Mouse (Mus musculus) embryonic facial prominence, embryonic 12.5 days (tissue): ENCODE results near the gene Tgm5. TPM values are rescaled to one million over a fixed set of nuclear protein-coding genes. Genes with fewer than 3 reads are reported as not detected.

Experiments used
- ATAC-seq: fragments of 200-750 bp; cut with Nextera tagmentation; 2 replicates; pipeline ENCODE4 v1.8.0; 2017; ENCODE audit not compliant: insufficient number of reproducible peaks, insufficient read depth, low FRiP score, low TSS enrichment
- H3K27ac ChIP-seq: fragments of 300-500 bp; sonication (generic); 2 replicates; pipeline ENCODE4 v1.5.1; 2016; ENCODE audit warnings: mild to moderate bottlenecking
- H3K27me3 ChIP-seq: fragments of 300-500 bp; sonication (generic); 2 replicates; pipeline ENCODE4 v1.6.1; 2016; ENCODE audit warnings: mild to moderate bottlenecking, moderate library complexity
- H3K36me3 ChIP-seq: fragments of 300-500 bp; sonication (generic); 2 replicates; pipeline ENCODE4 v1.6.1; 2016; ENCODE audit warnings: mild to moderate bottlenecking
- H3K4me1 ChIP-seq: fragments of 300-500 bp; sonication (generic); 2 replicates; pipeline ENCODE4 v1.6.1; 2016
- H3K4me2 ChIP-seq: fragments of 300-500 bp; sonication (generic); replicated peaks from 2 replicates; pipeline ENCODE4 v1.6.1; 2016; ENCODE audit warnings: mild to moderate bottlenecking, moderate library complexity
- H3K4me3 ChIP-seq: fragments of 300-500 bp; sonication (generic); 2 replicates; pipeline ENCODE4 v1.5.1; 2016; ENCODE audit warnings: mild to moderate bottlenecking
- H3K9ac ChIP-seq: fragments of 300-500 bp; sonication (generic); 2 replicates; pipeline ENCODE4 v1.6.1; 2016; ENCODE audit warnings: mild to moderate bottlenecking, moderate library complexity
- H3K9me3 ChIP-seq: fragments of 300-500 bp; sonication (generic); 2 replicates; pipeline ENCODE4 v1.6.1; 2016; ENCODE audit warnings: mild to moderate bottlenecking, moderate library complexity
- WGBS: fragments of 180-500 bp; shearing (Covaris S2); methylation state at CpG from one replicate; pipeline ENCODE4 v1.1.7; 2016; 5-methylcytosine and 5-hydroxymethylcytosine counted together
- polyA plus RNA-seq: library from polyadenylated mRNA; unstranded; fragments of >200 nt; fragmentation: Nextera tagmentation; extraction: Ambion mirVana; gene quantifications from 2 replicates; pipeline ENCODE4 v1.2.1, GENCODE M21; 2016

Gene Tgm5
- polyA plus RNA-seq, 1 experiment from 2014 or later, result not detected

DNA sequence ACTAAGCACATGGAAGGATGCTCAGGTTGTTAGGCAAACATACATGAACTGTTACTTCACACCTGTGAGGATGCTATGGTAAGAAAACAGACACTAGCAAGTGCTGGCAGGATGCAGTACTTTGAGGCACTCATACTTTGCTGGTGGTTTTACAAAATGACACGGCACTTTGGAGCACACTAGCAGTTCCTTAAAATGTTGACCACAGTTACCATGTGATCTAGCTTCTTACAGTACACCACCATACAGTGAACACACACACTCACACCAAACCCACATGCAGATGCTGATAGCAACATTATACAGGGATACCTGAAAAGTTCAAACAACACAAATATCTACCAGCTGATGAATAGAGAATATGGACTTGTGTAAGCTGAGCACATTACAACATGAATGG lies 3.0 kb downstream of the Tgm5 start:
- Histone ChIP-seq H3K9me3 (no peaks in the 10 kb centered on the region), H3K36me3 (no peaks in the 10 kb centered on the region), H3K4me2 (no peak overlapping the region), H3K9ac (no peak overlapping the region), H3K27me3 (no peaks in the 10 kb centered on the region), H3K4me1 (no peaks in the 10 kb centered on the region), H3K27ac (no peak overlapping the region), H3K4me3 (no peak overlapping the region)
- 84% methylated on average over 1 of the region's 1 CpGs for WGBS
- ATAC-seq, result no peak

DNA sequence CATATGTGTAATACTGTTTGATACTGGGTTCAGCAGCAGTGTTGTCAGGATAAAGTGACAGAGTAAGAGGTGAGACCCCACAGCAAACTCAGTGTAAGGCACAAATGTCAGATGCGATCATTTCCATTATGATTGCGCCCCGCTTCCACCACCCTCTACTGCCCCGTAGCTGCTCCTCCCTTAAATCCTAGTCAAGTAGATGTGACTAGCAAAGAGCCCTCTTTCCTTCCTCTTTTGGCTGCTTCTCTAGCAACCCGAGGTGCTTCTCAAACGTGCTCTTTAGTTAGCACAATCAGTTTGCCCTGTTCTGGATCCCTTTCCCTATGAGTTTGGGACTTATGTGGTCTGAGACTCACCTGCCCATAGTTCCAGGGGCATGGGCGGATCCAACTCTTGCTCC lies 10.9 kb downstream of the Tgm5 start:
- Histone ChIP-seq H3K4me2 (no peak overlapping the region), H3K4me1 (no peaks in the 10 kb centered on the region), H3K9me3 (no peaks in the 10 kb centered on the region), H3K27me3 (no peaks in the 10 kb centered on the region), H3K4me3 (no peak overlapping the region), H3K27ac (no peak overlapping the region), H3K9ac (no peak overlapping the region), H3K36me3 (no peaks in the 10 kb centered on the region)
- no peak for ATAC-seq
- WGBS, result 84% methylated on average over 7 of the region's 7 CpGs

DNA sequence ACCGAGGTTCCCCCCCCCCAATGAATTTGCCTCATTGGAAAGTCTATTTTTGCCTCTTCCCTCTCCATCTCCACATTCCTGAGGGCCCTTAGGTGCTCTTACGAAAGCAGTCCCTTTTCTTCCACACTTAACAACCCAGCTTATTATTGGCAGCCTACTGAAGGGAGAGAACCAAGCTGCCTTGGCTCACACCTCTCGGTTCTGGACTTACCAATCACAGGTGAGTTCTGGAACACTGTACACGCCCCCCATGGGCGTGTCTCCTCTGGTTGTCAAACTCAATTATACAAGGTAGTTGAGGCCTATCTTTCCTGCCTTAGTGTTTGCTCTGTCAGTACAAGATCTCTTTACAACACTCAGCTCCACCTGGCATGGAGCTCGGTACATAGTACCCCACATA lies 13.8 kb downstream of the Tgm5 start:
- 78% methylated on average over 6 of the region's 6 CpGs for WGBS
- no peak for ATAC-seq

DNA sequence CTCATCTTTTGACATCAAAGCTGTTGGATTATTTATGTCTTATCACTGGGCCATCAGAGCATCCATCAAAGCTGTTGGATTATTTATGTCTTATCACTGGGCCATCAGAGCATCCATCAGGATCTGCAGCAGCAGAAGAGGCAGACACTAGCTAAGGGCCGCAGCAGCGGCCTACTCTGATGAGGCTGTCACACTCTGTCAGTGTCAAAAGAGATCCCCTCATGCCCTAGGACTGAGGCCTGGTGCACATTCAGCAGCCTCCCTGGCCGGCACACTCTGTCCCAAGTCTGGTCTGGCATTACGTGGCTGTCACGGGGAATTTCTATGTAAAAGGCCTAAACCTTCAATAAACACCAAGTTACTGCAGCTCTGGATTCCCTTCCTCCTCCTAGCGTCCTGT lies 16.1 kb downstream of the Tgm5 start:
- no peak overlapping the region for H3K27ac ChIP-seq
- no peaks in the 10 kb centered on the region for H3K27me3 ChIP-seq
- WGBS, result 75% methylated on average over 6 of the region's 6 CpGs
- no peaks in the 10 kb centered on the region for H3K9me3 ChIP-seq
- H3K9ac ChIP-seq, result no peak overlapping the region
- H3K4me3 ChIP-seq, result no peak overlapping the region
- H3K4me1 ChIP-seq, result no peaks in the 10 kb centered on the region
- no peaks in the 10 kb centered on the region for H3K36me3 ChIP-seq
- ATAC-seq, result no peak
- H3K4me2 ChIP-seq, result no peak overlapping the region

More for the DNA sequence above, 13.8 kb downstream of the Tgm5 start:
- Histone ChIP-seq H3K4me3 (no peak overlapping the region), H3K27me3 (no peaks in the 10 kb centered on the region), H3K9ac (no peak overlapping the region), H3K9me3 (no peaks in the 10 kb centered on the region), H3K27ac (no peak overlapping the region), H3K36me3 (no peaks in the 10 kb centered on the region), H3K4me1 (no peaks in the 10 kb centered on the region), H3K4me2 (no peak overlapping the region)

DNA sequence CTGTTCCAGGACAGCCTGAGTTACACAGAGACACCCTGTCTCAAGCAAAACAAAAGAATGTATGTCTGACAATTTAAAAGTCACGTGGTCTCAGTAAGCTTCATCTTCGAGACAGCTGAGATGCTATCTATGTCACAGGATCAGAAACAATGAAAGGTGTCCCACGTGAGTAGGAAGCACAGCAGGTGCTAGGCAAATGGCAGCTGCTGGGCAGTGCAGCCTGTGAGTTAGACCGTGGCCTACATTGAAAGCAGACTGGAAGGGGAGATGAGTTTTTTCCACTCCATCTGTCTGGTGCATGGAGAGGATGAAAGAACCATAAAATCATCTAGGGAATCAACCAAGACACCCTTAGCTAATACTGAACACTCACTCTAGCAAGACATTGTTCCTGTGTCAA lies 18.5 kb downstream of the Tgm5 start:
- Histone ChIP-seq H3K9me3 (no peaks in the 10 kb centered on the region), H3K4me3 (no peak overlapping the region), H3K4me2 (no peak overlapping the region), H3K27me3 (no peaks in the 10 kb centered on the region), H3K36me3 (no peaks in the 10 kb centered on the region), H3K27ac (no peak overlapping the region), H3K4me1 (no peaks in the 10 kb centered on the region), H3K9ac (no peak overlapping the region)
- ATAC-seq, result no peak
- WGBS, result 62% methylated on average over 4 of the region's 4 CpGs

DNA sequence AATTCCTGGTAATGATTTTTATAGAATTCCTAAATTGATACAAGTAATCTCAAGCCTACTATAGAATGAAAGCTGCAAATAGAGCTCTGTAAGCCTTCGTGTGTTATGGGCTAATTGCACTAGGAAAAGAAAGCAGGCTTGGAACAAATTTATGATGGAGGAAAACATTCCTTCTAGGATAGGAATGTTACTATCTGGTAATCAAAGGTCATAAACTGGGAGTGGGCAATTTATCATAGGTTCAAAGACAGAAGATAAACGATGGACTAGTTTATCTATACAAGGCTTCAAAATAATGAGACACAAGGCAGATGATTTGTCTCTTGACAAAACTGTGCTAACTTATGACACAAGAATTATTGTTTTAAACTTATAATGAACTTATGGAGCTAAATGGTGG lies 24.3 kb downstream of the Tgm5 start:
- Histone ChIP-seq H3K4me3 (no peak overlapping the region), H3K9ac (no peak overlapping the region), H3K36me3 (no peaks in the 10 kb centered on the region), H3K4me1 (no peaks in the 10 kb centered on the region), H3K27ac (no peak overlapping the region), H3K4me2 (no peak overlapping the region), H3K9me3 (no peaks in the 10 kb centered on the region), H3K27me3 (no peaks in the 10 kb centered on the region)
- 86% methylated on average over 2 of the region's 2 CpGs for WGBS
- ATAC-seq, result no peak

DNA sequence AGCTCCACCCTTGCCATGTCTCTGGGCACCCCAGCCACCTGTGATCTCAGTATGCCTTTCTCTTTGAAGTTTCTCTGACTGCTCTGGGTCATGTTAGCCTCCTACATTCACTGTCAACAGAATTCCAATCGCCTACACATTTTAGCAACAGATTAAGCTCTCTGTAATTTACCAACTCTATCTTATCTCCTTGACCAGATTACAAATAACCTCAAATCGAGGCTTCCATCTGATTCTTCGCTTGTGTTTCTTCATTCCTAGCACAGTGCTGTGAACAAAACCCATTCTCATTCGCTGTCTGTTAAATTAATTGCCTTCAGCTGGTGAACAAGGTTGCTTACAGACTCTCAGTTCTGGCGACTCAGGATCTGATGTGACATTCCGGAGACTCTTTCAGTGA lies 27.6 kb downstream of the Tgm5 start:
- Histone ChIP-seq H3K4me3 (no peak overlapping the region), H3K4me2 (no peak overlapping the region), H3K4me1 (no peaks in the 10 kb centered on the region), H3K27ac (no peak overlapping the region), H3K9me3 (no peaks in the 10 kb centered on the region), H3K36me3 (no peaks in the 10 kb centered on the region), H3K9ac (no peak overlapping the region), H3K27me3 (no peaks in the 10 kb centered on the region)
- ATAC-seq, result no peak
- 71% methylated on average over 6 of the region's 6 CpGs for WGBS

DNA sequence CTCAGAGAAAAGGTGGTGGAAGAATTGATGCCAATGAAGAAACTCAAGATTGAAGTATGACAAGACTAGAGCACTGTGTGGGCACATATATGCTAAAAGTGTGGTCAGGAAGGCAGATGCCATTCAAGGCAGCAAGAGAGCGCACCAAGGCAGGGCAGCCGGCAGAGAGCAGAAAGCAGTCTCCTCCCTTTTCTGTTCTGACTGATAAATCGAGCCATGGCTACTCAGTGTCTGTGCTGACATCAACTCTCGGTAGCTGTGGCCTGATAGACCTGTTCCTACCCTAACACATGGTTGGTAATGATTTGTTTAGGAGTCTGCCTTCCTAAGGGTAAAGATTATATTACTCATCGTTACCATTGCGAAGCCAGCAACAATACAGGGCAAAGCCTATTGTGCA lies 29.7 kb downstream of the Tgm5 start:
- H3K36me3 ChIP-seq, result no peaks in the 10 kb centered on the region
- H3K4me3 ChIP-seq, result no peak overlapping the region
- 90% methylated on average over 6 of the region's 6 CpGs for WGBS
- no peak overlapping the region for H3K27ac ChIP-seq
- no peaks in the 10 kb centered on the region for H3K27me3 ChIP-seq
- ATAC-seq, result no peak
- H3K9me3 ChIP-seq, result no peaks in the 10 kb centered on the region
- no peak overlapping the region for H3K4me2 ChIP-seq
- no peaks in the 10 kb centered on the region for H3K4me1 ChIP-seq
- no peak overlapping the region for H3K9ac ChIP-seq

DNA sequence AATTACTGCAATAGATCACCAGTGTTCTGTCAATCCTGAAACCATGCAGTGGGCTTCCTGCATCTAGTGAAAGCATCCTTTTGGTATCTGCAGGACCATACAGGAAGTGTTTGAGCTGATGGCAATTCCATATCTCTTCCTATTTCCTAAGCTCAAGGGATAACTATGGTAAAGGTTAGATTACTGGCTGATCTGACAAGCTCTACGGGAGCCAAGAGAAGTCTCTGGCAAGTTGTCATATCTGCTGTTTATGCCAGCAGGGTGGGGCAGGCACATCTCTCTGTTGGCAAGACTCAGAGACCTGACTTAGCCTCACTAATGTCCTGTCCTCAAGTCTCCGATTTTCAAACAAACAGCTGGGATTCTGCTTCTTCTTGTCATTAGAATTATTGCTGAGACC lies 31.6 kb downstream of the Tgm5 start:
- H3K36me3 ChIP-seq, result no peaks in the 10 kb centered on the region
- H3K27ac ChIP-seq, result no peak overlapping the region
- no peak overlapping the region for H3K4me2 ChIP-seq
- H3K4me3 ChIP-seq, result no peak overlapping the region
- ATAC-seq, result no peak
- 71% methylated on average over 2 of the region's 2 CpGs for WGBS
- H3K9ac ChIP-seq, result no peak overlapping the region
- H3K9me3 ChIP-seq, result no peaks in the 10 kb centered on the region
- H3K4me1 ChIP-seq, result no peaks in the 10 kb centered on the region
- no peaks in the 10 kb centered on the region for H3K27me3 ChIP-seq

DNA sequence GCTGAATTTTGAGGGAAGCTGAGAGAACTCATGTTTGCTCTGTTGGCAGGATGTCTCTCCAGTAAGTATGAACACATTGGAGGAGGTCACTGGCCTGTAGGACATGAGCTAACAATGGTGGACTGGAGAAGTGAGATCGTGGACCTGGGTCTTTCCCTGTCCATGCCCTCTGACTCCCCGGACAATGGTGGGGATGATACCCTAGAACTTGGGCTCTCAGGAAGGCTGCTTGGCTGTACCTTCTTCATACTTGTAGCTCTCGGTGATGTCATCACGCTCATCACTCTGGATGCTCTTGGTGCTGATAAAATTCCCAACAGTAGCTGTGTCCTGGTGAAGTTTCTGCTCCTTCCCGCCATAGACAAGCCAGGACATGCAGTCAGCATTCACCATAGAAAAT lies 33.5 kb downstream of the Tgm5 start:
- Histone ChIP-seq H3K9ac (no peak overlapping the region), H3K4me3 (no peak overlapping the region), H3K9me3 (no peaks in the 10 kb centered on the region), H3K27me3 (no peaks in the 10 kb centered on the region), H3K36me3 (no peaks in the 10 kb centered on the region), H3K4me1 (no peaks in the 10 kb centered on the region), H3K27ac (no peak overlapping the region), H3K4me2 (no peak overlapping the region)
- no peak for ATAC-seq
- WGBS, result 92% methylated on average over 5 of the region's 5 CpGs

DNA sequence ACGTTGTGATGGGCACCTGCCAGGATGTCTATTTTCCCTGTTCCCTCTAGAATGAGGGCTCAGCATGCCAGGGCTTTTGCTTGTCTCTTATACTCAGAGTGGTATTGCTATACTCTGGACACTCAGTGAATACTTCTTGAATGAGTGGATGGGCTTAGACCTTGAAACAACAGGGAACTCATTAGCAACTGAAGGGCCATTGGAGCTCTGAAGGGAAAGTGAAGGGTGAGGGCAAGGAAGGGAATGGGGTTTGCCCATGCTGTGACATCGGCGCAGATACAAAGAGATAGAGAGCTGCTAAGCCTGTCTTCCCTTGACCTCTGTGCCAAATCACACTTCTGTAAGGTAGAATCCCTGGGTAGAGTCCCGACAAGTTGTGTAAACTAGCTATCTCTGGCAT lies 40.0 kb downstream of the Tgm5 start:
- Histone ChIP-seq H3K9ac (no peak overlapping the region), H3K36me3 (no peaks in the 10 kb centered on the region), H3K27me3 (no peaks in the 10 kb centered on the region), H3K9me3 (no peaks in the 10 kb centered on the region), H3K27ac (no peak overlapping the region), H3K4me3 (no peak overlapping the region), H3K4me1 (no peaks in the 10 kb centered on the region), H3K4me2 (no peak overlapping the region)
- WGBS, result 79% methylated on average over 4 of the region's 4 CpGs
- ATAC-seq, result no peak

DNA sequence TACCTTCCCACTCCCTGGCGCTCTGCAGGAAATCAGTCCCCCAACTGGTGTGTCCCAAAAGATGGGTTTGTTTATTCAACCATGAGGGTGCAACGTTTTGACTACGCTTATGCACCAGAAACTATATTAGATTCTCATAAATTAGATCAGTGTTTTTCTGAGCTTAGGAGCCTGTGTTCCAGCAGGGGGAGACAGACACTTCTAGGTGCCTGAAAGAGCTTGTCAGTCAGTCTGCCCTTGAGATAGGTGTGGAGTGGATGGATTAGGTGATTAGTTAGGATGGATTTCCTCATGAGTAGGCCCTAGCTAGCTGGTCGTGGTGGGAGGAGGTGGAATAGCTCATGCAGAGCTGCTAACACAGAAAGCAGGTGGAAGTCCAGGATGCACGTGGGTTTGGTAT lies 44.5 kb downstream of the Tgm5 start:
- H3K27ac ChIP-seq, result no peak overlapping the region
- WGBS, result 49% methylated on average over 5 of the region's 5 CpGs
- ATAC-seq, result no peak
- no peaks in the 10 kb centered on the region for H3K9me3 ChIP-seq
- no peak overlapping the region for H3K4me2 ChIP-seq
- no peak overlapping the region for H3K9ac ChIP-seq
- H3K36me3 ChIP-seq, result no peaks in the 10 kb centered on the region
- no peaks in the 10 kb centered on the region for H3K27me3 ChIP-seq
- no peaks in the 10 kb centered on the region for H3K4me1 ChIP-seq
- no peak overlapping the region for H3K4me3 ChIP-seq

DNA sequence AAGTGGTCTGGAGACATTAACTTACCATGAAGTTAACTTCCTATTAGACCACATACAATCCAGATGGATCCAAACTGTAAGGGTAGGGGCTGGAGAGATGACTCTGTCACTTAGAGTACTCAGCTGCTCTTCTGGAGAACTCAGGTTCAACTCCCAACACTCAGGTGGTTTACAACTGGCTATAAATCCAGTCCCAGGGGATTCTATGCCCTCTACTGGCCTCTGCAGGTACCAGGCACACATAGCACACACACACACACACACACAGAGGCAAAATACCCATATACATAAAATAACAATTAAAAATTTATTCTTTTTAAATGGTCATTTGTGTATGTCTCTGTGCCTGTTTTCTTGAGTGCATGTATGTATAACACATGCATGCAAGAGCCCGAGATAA lies 46.3 kb downstream of the Tgm5 start:
- H3K4me2 ChIP-seq, result no peak overlapping the region
- H3K9ac ChIP-seq, result no peak overlapping the region
- no peaks in the 10 kb centered on the region for H3K4me1 ChIP-seq
- no peaks in the 10 kb centered on the region for H3K27me3 ChIP-seq
- no peaks in the 10 kb centered on the region for H3K9me3 ChIP-seq
- H3K36me3 ChIP-seq, result no peaks in the 10 kb centered on the region
- no peak overlapping the region for H3K27ac ChIP-seq
- H3K4me3 ChIP-seq, result no peak overlapping the region
- no peak for ATAC-seq
- 84% methylated on average over 1 of the region's 1 CpGs for WGBS
